Mouse (Mus musculus) embryo, embryonic 10 days (tissue): Measurements from ENCODE around the gene Ssx2ip.
A peak's percentile ranks its signal among the peaks of the same experiment; 100 is the strongest.
"Not testable (repeated sequence)": the region's sequence is repeated elsewhere in the genome, so short reads cannot be mapped to it uniquely, and the experiment has no call there.

Source experiments
- DNase-seq: peaks from one replicate; pipeline ENCODE4 v3.0.0-alpha.2; 2015; ENCODE audit warnings: low spot score

Ssx2ip gene

DNA sequence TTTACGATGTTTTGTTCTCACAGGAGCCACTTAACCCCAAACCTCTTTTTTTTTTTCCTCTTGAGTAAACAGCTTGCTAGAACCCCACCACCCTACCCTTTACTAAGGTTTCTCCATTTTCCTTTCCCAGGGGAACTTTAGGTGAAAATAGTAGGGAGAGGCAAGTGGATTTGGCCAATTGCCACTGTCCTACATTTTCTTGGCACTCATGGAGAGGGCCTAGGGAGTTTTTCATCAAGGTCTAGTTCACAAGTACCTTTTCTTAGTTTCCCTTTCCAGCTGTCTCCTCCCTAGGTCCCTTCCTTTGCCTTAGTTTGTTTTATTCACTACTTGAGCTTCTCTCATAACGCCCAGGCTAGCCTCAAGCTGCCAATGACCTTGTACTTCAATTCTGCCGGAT lies 672 bp upstream of the Ssx2ip start:
- no peak for DNase-seq

DNA sequence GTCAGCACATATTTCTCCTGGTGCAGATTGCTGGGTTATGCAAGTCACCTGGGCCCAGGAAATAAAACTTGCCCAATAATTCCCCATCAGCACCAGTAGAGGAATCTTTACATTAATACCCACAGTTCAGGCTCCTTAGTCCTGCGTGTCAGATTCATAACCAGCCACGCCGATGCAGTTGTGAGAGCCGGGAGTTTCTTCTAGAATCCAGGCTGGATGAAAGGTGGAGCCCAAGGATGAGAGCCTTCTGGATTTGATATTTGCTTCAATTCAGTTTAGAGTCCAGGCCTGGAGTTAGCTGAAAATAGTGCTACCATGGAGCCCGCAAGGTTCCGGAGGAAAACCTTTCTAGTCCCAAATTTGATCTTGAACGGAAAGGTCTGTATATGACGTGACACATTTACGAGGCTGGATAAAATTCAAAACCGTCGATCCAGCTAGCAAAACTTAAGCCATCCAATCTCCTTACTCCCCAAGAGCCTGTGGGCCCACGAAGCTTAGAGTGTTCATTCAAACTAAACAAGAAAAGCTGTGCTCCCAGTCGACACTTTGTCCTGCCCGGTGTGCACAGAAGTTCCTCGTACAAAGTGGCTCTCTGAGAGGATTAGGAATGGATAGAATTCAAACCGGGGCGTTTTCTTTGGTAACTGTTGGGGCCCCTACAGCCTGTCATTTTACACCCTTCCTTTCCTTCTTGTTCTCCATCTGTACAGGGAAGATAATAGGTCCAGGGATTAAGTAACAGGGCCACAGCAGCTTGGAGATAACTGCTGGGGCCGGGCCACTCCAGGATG lies 968 bp downstream of the Ssx2ip start:
- DNase-seq = no peak

DNA sequence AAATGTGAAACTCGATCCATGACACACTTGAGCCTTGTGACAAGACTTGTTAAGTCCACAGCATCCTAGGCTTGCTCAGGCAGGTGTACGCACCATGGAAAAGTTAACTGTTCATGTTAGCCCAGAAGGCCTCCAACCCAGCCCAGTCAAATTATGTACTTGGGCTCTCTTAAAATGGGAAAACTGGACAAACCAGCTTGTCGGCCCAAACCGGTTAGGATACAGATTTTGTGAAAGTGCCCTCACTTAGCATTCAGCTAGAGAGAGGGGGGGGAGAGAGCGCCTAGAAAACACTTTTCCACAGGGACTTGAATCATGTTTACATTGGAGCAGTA lies 1.5 kb downstream of the Ssx2ip start:
- peak; percentile 45 for DNase-seq

DNA sequence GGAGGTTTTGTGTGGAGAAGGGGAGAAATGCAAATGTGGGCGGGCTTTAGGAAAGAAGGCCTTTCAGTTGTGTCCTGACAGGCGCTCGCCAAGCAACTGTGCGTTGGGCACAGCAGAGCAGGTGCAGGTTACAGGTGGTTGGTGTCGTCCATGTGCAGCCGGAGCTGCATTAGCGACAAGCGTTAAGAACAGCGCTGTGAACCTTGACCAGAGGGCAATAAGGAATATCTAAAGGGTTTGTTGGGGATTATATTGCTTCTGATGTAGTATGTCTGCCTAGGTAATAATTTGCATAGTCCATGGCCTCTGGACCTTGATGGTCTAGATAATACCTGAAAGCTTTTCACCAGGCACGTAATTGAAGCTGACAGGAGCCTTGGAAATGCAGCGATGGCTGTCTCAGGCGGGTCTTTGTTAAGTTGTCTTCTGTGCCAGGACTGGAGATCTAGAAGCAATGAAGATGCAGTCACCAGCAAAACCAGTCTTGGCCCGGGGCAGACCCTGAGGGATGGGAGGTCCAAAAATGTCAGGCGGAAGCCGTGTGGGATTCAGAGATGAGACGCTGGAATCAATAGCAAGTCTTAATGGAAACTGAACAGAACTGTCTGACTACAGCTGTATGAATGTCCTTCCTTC lies 2.8 kb downstream of the Ssx2ip start:
- DNase-seq = no peak

DNA sequence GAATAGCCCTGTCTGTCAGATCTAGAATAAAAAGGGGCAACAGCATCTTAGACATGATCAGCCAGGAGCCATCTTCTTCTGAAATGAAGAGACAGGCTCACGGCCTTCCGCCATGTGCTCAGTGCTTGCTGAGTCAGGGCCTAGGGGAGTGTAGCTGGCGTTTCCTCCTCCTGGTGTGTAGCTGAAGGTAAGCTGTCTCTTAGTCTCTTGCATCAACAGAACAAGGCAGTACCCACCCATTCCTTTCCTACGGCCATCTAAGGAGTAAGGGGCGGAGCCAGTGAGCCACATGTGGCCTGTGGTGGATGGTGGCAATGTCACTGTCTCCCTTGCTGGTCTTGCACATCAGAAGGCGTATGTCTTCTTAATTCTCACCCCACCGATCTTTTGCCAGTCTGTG lies 5.7 kb downstream of the Ssx2ip start:
- no peak for DNase-seq

DNA sequence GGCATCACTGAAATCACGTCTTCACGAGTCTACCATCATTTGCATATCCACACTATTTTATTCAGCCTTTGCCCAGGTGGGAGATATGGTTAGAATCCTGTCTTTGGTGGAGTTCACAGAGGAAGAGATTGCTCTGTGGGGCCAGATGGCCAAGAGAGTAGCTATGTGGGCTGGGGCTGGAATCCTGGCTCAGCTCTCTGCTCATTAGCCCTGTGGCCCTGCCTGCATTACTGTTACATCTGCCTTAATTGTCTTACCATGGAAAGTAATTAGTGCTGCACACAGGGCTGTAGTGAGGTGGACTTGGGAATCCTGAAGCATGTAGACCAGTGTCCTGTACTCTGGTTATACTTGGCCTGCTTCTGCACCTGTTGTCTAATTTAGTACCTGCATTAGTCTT lies 7.6 kb downstream of the Ssx2ip start:
- no peak for DNase-seq

DNA sequence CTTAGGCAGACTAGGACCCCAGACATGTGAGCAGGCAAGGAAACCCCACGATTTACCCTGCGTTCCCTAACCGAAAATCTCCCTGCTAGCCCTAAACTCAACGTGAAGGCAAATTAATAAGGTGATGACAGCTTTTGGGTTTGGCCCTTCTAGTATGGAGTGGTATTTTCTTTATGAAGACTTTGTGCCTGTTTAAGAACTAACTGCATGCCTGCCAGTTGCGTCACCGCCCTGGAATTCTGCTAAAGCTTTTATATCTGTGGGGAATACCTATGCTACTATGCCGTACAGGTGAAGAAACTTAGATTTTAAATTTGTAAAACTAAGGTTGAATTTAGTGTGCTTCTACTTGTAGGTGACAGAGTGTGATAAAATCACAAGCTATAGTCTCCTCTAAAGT lies 8.0 kb downstream of the Ssx2ip start:
- DNase-seq = no peak

DNA sequence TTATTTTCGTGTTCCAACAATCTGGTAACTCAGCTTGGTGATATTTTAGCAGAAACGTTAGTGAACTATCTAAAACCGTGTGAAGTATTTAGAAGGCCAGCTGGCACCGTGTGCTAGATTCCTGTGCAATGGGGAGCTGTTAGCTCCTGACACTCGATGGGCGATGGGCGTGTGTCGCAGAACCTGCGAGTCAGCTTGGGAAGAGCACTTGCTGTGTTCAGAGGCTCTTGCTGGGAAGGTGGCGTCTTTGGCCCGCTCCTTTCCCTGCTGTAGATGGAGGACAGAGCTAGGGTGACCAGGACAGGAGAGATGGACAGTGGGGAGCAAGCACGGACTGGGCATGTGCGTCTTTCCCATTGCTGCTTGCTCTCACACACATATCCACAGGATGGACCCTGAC lies 8.6 kb downstream of the Ssx2ip start:
- DNase-seq = no peak

DNA sequence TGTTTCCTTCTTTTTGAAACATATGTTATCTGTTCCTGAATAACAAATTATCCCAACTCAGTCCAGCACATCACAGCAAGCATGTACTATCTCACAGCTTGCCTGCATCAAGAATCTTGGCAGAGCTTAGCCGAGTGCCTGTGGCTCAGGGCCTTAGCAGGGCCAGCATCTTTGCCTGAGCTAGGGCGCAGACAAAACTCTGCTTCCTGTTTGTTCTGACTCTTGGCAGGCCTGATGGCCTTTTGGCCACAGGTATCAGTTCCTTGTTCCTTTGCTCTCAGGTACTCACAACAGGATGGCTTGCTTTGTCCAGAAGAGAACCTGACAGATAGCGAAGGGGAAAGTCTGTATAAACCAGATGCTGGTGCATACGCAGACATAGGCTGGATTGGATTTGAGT lies 9.6 kb downstream of the Ssx2ip start:
- DNase-seq = no peak

DNA sequence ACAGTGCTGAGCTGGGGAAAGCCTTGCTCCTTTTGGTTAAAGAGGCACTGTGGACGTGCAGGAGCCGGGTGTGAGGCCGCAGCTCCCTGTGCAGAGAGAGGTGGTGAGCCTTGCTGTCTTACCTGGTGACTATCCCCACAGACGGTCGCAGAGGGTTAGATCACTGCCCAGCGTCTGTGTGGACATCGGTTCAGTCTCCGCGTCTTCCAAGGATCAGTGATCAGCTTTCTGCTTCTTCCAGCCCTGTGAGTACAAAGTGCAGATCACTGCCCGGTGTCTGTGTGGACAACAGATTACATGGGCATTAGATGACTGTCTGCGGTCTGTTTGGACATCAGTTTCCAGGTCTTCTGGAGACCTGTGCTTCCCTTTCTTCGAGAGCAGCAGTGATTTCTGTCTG lies 10.1 kb downstream of the Ssx2ip start:
- no peak for DNase-seq

DNA sequence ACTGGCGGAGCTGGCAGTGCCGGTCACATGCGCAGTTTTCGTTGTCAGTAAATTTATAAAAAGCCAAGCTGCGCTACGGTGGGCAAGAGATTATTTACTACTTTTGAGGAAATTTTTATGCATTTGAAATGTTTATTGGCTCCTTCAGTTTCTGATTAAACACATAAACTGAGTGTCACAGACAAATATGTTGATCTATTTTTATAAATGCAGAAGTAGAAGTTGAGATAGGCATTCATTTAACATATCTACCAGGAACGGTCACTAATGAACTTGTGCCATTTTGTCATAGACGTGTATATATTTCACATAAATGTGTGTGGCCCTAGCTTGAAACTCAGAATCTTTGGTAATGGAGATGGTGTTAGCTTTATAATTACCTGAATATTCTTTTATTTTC lies 13.4 kb downstream of the Ssx2ip start:
- no peak for DNase-seq

DNA sequence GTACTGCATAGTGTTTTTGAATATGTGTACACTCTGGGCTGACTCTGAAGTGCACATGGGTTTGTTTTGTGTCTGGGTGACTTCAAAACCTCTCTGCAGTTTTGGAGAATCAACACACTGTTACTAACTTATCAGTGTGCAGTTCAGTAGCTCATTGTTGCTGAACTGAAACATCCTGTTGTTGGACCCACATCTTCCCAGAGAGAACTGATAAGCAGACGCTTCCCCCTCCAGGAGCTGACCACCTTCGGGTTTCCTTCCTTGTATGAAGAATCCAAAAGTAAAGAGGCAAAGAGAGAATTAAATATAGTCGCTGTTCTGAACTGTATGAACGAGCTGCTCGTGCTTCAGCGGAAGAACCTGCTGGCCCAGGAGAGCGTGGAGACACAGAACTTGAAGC lies 14.5 kb downstream of the Ssx2ip start:
- no peak for DNase-seq

DNA sequence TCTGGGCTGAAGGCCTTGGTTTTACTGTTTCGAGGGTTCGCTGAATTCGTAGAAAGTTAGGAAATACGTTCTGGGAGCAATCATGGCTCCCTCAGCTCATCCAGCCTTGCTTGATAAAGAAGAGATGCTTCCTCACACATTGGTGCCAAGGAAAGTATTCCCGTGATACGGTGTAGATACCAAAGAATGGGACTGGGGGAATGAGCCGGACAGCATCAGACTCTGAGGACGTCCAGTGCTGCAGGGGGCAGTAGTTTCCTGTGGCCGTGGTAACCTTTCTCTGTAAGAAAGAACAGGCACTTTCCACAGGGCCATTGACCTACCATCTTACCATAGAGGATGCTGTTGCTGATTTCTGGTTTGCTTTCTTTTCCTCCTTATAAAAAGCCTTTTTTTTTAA lies 15.1 kb downstream of the Ssx2ip start:
- no peak for DNase-seq

DNA sequence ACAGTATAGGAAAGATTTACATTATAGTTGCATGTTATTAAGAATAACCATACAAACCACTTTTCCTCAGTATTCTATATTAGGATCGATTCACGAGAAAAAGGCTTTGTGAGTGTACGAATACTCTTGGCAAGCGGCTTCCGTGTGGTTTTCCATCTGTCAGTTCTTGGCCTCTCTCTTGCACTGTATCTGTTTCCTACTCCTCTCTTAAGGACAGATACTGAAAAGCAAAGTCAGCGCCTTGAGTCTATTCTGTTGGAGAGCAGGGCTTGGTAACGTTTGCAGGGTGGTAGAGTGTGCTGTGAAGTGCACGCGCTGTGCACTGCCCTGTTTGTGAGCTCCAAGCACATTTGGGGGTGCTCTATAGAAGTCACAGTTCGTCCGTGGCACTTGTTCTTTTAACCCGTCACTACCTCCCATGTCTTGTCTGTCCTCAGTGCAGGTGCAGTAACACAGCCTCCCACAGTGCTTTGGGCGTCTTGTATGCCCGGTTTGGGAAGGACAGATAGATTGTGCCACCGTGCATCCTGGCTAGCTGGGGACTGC lies 15.6 kb downstream of the Ssx2ip start:
- DNase-seq = no peak

DNA sequence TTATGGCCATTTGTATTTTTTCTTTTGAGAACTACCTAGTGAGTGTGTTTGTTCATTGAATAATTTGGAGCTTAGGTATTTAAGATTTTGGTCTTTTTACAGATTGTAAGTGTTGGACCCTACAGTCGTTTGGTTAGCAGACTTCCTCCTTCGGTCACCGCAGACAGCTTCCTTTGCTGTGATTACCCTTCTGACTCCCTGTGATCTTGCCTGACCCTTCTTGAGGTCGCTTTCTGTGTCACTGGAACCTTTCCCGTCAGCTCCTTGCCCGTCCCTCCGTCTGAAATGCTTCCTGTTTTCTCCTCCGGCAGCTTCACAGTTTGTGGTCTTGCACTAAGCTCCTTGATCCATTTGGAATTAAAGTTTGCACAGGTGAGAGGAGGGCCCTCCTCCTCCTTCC lies 17.3 kb downstream of the Ssx2ip start:
- peak; percentile 35 for DNase-seq

DNA sequence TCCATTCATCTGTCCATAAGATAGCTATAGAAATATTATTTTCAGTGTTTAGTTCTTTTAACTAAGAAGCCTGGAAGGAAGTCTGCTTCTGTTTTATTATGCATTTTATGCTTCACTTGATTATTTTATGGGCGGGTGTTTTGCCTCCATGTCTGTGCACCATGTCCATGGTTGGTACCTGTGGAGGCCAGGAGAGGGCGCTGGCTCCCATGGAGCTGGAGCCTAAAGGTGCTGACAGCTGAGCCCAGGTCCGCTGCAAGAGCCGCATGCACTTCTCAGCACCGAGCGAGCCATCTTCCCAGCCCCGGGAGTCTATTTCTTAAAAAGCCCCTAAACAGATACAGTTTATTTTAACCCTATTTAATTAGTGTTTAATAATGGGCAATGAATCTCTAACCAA lies 19.3 kb downstream of the Ssx2ip start:
- DNase-seq = peak; percentile 23

DNA sequence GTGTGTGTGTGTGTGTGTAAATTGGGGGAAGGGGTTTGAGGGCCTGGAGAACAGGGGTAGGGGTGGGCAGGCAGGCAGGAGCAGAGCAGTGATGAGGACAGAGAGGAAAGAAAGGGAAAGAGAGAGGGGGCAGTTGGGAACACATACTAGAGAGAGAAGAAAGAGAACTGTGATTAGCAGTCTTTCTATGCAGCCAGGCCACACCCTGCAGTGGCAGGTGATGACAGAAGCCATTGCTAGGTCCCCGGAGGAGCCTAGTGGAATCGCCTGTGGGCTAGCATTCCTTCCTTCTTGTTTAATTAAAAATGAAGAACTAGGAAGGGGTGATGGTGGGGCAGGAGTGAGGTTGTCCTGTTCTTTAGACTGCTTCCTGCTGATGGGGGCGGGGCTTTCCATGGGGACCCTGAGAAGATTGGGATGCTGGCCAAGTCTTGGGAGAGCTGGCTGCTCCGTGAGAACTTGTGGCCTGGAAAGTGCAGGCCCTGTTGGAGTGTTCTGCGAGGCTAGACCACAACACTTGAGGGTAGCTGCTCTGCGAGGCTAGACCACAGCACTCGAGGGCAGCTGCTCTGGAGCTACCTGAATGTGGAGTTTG lies 20.0 kb downstream of the Ssx2ip start:
- no peak for DNase-seq

DNA sequence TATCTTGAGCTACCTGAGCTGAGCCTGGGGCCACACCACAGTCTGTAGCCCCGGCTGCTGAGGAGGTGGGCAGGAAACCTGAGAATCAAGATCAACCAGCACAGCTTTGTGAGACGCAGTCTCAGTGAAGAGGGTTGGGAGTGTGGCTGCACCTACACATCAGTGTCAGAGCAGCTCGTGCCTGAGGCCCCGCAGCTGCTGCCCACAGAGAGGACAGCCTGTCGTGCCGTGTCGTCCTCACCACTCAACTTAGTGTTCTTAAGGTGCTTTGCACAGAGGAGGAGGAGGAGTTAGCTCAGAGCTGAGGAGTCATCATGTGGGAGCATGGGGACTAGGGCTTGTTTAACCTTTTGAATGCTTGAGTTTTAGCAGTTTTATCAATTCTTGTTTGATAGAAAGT lies 21.5 kb downstream of the Ssx2ip start:
- DNase-seq = no peak

DNA sequence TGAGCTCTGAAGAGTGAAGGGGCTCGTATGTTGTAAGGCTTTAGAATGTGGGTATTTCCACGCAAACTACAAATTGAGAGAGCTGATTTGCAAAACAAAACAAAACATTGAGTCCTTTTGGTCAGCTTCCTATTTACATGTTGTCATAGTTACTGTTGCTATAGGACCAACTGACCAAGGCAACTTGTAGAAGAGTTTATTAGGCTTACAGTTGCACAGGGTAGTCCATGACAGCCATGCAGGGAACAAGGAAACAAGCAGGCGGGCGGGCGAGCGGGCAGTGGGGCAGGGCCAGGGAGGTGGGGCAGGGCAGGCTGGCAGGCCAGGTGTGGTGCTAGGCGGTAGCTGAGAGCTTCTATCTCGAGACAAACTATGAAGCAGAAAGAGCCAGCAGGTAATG lies 22.0 kb downstream of the Ssx2ip start:
- DNase-seq = no peak

DNA sequence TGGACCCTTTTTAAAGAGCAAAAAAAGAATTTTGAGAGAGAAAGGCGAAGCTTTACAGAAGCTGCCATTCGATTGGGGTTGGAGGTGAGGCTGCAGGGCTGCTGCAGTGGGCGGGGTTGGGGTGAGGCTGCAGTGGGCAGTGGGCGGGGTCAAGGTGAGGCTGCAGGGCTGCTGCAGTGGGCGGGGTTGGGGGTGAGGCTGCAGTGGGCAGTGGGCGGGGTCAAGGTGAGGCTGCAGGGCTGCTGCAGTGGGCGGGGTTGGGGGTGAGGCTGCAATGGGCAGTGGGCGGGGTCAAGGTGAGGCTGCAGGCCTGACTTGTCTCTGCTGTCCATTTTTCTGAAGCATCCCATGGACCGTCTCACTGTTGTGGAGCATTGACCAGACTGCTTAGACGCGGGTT lies 28.6 kb downstream of the Ssx2ip start:
- DNase-seq = not testable (repeated sequence)

DNA sequence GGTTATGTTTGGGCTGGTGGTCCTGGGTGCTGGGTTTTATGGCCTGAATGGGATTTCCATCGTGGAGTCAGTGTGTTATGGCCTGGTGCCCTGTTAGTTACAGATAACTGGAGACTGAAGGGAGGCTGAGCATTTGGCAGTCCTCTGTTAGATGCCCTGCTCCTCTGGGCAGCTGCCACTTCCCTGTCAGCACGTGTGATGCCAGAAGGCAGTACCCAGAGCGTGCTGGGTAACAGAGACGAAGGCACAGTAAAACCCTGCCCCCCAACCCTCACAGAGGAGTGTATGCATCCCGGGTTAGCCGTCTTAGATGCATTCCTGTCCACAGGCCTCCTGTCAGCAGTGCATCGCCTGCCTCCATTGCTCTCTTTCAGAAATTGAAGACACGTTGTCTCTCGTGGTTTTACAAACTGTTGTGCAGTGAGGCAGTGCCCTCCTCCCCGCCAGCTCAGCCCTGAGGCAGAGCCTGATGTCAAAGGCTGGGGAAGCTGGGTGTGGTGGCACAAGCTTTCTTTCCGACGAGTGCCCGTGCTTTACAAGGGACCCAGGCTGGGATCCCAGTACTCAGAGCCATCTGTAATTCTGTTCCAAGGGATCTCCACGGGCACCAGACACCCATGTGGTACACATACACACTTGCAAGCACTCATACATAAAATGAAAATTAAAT lies 29.4 kb downstream of the Ssx2ip start:
- DNase-seq = no peak

DNA sequence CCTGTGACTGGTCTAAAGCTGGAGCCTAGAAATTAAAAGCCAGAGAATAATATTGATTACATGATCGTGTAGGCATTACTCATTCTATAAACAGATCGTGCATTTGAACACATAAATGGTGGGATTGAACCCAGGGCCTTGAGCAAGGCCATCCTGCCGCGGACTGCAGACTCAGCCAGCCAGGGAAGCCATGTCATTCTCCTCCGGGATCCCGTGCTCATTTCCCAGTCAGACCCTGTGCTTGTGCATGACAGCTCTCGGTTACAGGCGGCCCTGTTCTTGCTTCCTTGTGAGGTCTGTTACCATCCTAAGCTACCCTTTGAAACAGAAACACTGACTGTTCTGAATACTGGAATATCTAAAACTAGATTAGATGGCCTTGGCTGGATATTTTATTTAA lies 30.2 kb downstream of the Ssx2ip start:
- DNase-seq = no peak

DNA sequence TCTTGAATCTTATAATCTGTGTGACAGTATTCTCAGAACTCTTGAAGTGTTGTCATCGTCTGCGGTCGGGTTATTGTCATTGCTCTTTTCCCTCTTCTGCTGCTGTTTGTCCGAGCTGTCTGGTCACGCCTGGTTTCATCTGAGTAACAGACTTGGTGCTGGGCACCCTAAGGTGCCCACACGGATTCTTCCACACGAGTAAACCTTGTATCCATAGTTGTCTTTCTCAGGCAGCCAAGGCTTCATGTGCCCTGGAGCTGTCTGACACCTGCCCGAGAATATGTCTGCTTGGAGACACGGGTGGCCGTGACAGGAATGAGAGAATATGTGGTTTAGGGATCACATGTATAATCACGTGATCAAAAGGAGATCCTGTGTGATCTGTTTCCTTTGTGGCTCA lies 31.1 kb downstream of the Ssx2ip start:
- no peak for DNase-seq
